Mouse (Mus musculus) intestine, embryonic 14.5 days (tissue): Measurements from ENCODE around the gene Fam171a1. TPM values are rescaled to one million over a fixed set of nuclear protein-coding genes. Genes with fewer than 3 reads are reported as not detected.

ENCODE experiments used
- ATAC-seq: fragments of 200-750 bp; cut with Nextera tagmentation; replicated peaks from 2 replicates; pipeline ENCODE4 v1.8.0; 2017; ENCODE audit warnings: low read depth, moderate number of reproducible peaks, moderate TSS enrichment, moderate library complexity; ENCODE audit not compliant: low FRiP score, low TSS enrichment
- DNase-seq: peaks from one replicate; pipeline ENCODE4 v3.0.0-alpha.2; 2018; ENCODE audit warnings: low spot score
- H3K27ac ChIP-seq: fragments of 300-500 bp; sonication (generic); 2 replicates; pipeline ENCODE4 v1.5.1; 2014; ENCODE audit warnings: low read depth, mild to moderate bottlenecking, control low read depth
- H3K27me3 ChIP-seq: fragments of 300-500 bp; sonication (generic); replicated peaks from 2 replicates; pipeline ENCODE4 v1.6.1; 2014; ENCODE audit warnings: low read length, control low read depth; ENCODE audit not compliant: control insufficient read depth, insufficient read depth
- H3K36me3 ChIP-seq: fragments of 300-500 bp; sonication (generic); 2 replicates; pipeline ENCODE4 v1.6.1; 2014; ENCODE audit warnings: low read length, control low read depth; ENCODE audit not compliant: control insufficient read depth, insufficient read depth
- H3K4me1 ChIP-seq: fragments of 300-500 bp; sonication (generic); replicated peaks from 2 replicates; pipeline ENCODE4 v1.6.1; 2014; ENCODE audit warnings: low read length, control low read depth, mixed read lengths; ENCODE audit not compliant: control insufficient read depth, insufficient read depth
- H3K4me2 ChIP-seq: fragments of 300-500 bp; sonication (generic); 2 replicates; pipeline ENCODE4 v1.6.1; 2014; ENCODE audit warnings: low read length
- H3K4me3 ChIP-seq: fragments of 300-500 bp; sonication (generic); 2 replicates; pipeline ENCODE4 v1.5.1; 2014; ENCODE audit warnings: low read depth, low read length, control low read depth, mixed read lengths
- H3K9ac ChIP-seq: fragments of 300-500 bp; sonication (generic); 2 replicates; pipeline ENCODE4 v1.6.1; 2014; ENCODE audit warnings: mild to moderate bottlenecking, low read length
- H3K9me3 ChIP-seq: fragments of 300-500 bp; sonication (generic); 2 replicates; pipeline ENCODE4 v1.6.1; 2016; ENCODE audit warnings: low read length, control low read depth; ENCODE audit not compliant: control insufficient read depth
- WGBS: fragments of 180-500 bp; shearing (Covaris S2); extraction: QIAGEN DNeasy Blood & Tissue Kit; methylation state at CpG from one replicate; pipeline ENCODE4 v1.1.7; 2014; 5-methylcytosine and 5-hydroxymethylcytosine counted together
- polyA plus RNA-seq: library from polyadenylated mRNA; unstranded; fragments of >200 nt; fragmentation: Nextera tagmentation; extraction: Ambion mirVana; gene quantifications from 2 replicates; pipeline ENCODE4 v1.2.1, GENCODE M21; 2014

Fam171a1 gene
- polyA plus RNA-seq, 1 experiment from 2014 or later, result 39.9 TPM

- Histone ChIP-seq H3K4me1 (peaks cover 20% of the 10 kb centered on the region), H3K36me3 (no peaks in the 10 kb centered on the region), H3K4me3 (no peak overlapping the region), H3K9me3 (no peaks in the 10 kb centered on the region), H3K9ac (no peak overlapping the region), H3K27ac (no peak overlapping the region; the same call in 1 of the 2 replicates), H3K27me3 (no peaks in the 10 kb centered on the region), H3K4me2 (no peak overlapping the region)
- ATAC-seq (no peak), DNase-seq (no peak)
- WGBS, result 71% methylated on average over 10 of the region's 10 CpGs
Measured at GRCm38 (mm10) chr2:3157661-3158344, 43.8 kb downstream of the Fam171a1 start.

DNA sequence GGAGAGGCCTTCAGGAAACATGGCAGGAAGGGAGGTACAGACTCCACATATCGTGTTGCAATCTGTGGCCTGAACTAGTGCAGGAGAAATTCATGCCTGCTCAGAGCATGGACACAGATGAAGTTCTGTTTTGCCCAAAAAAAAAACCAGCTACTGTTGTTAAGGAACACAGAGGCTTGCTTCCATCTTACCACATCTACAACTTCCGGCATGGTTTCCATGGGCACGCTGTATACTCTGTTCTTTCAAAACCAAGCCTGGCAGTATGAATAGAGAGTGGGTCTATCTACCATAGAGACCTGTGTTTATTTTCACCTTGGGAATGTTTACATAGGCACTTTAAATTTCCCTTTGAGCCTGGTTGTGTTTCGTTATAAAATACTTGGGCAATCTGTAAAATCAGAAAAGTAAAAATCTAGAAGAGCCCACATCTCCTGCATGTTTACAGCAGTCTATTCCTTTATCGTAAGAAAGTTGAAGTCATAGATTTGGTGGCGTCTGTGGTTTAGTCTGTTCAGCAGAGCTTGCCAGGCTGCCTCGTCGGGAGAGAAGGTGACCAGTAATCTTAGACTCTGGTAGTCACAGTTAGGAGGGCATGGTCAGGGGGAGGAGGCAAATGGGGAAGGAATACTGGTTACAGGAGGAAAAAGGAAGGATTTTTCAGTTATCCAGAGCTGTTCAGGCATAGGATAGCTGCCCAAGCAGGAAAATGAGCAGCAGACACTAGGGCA is 44.8 kb downstream of the Fam171a1 start:
- Histone ChIP-seq H3K27ac (no peak overlapping the region; the same call in 1 of the 2 replicates), H3K9me3 (no peaks in the 10 kb centered on the region), H3K9ac (no peak overlapping the region), H3K4me3 (no peak overlapping the region), H3K4me1 (peaks cover 20% of the 10 kb centered on the region), H3K36me3 (no peaks in the 10 kb centered on the region), H3K4me2 (no peak overlapping the region), H3K27me3 (no peaks in the 10 kb centered on the region)
- DNase-seq (no peak), ATAC-seq (no peak)
- WGBS, result 41% methylated on average over 8 of the region's 8 CpGs

DNA sequence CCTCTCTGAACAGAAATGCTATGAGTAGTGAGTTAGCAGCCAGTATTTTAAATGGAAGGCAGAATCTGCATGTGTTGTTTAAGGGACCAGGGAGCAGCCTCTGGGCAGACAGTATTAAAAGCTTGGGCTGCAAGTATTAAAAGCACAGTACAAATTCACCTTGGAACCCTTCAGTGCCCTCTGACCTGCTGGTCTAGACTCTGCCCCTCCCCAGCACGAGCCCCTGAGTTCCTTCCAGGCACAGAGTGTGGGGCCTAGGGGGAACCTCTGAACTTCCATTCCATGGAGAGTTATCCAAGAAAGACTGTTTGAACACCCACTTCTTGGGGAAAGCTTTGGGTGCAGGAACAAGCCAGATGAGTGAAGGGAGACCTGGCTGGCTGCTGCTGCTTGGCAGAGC is 47.6 kb downstream of the Fam171a1 start:
- no peaks in the 10 kb centered on the region for H3K9me3 ChIP-seq
- no peak overlapping the region for H3K9ac ChIP-seq
- DNase-seq, result no peak
- H3K27me3 ChIP-seq, result no peaks in the 10 kb centered on the region
- peaks cover 20% of the 10 kb centered on the region for H3K4me1 ChIP-seq
- 28% methylated on average over 1 of the region's 1 CpGs for WGBS
- no peak overlapping the region for H3K4me2 ChIP-seq
- no peak overlapping the region for H3K27ac ChIP-seq
- ATAC-seq, result no peak
- H3K36me3 ChIP-seq, result no peaks in the 10 kb centered on the region
- H3K4me3 ChIP-seq, result no peak overlapping the region

GRCm38 (mm10) chr2:3163501-3164076 is 49.6 kb downstream of the Fam171a1 start:
- Histone ChIP-seq H3K9me3 (no peaks in the 10 kb centered on the region), H3K27me3 (no peaks in the 10 kb centered on the region), H3K4me2 (no peak overlapping the region), H3K4me3 (no peak overlapping the region), H3K27ac (no peak overlapping the region), H3K4me1 (peaks cover 11% of the 10 kb centered on the region), H3K36me3 (no peaks in the 10 kb centered on the region), H3K9ac (no peak overlapping the region)
- WGBS, result 88% methylated on average over 9 of the region's 9 CpGs
- ATAC-seq (no peak), DNase-seq (no peak)

- WGBS, result 86% methylated on average over 8 of the region's 8 CpGs
- DNase-seq (no peak), ATAC-seq (no peak)
- H3K4me1 ChIP-seq, result peaks cover 8% of the 10 kb centered on the region; the same call in 1 of the 2 replicates
- no peak overlapping the region for H3K9ac ChIP-seq
- H3K27ac ChIP-seq, result no peak overlapping the region
- no peak overlapping the region for H3K4me3 ChIP-seq
- H3K9me3 ChIP-seq, result no peaks in the 10 kb centered on the region
- no peak overlapping the region for H3K4me2 ChIP-seq
- no peaks in the 10 kb centered on the region for H3K27me3 ChIP-seq
- H3K36me3 ChIP-seq, result no peaks in the 10 kb centered on the region
Measured at GRCm38 (mm10) chr2:3165037-3165600, 51.1 kb downstream of the Fam171a1 start.

GRCm38 (mm10) chr2:3165890-3166605 is 52.0 kb downstream of the Fam171a1 start:
- Histone ChIP-seq H3K27me3 (no peaks in the 10 kb centered on the region), H3K4me3 (no peak overlapping the region), H3K4me2 (no peak overlapping the region), H3K4me1 (peaks cover 12% of the 10 kb centered on the region; the same call in 1 of the 2 replicates), H3K9me3 (no peaks in the 10 kb centered on the region), H3K27ac (no peak overlapping the region), H3K36me3 (no peaks in the 10 kb centered on the region), H3K9ac (no peak overlapping the region)
- DNase-seq (no peak), ATAC-seq (no peak)
- WGBS, result 68% methylated on average over 7 of the region's 7 CpGs

DNA sequence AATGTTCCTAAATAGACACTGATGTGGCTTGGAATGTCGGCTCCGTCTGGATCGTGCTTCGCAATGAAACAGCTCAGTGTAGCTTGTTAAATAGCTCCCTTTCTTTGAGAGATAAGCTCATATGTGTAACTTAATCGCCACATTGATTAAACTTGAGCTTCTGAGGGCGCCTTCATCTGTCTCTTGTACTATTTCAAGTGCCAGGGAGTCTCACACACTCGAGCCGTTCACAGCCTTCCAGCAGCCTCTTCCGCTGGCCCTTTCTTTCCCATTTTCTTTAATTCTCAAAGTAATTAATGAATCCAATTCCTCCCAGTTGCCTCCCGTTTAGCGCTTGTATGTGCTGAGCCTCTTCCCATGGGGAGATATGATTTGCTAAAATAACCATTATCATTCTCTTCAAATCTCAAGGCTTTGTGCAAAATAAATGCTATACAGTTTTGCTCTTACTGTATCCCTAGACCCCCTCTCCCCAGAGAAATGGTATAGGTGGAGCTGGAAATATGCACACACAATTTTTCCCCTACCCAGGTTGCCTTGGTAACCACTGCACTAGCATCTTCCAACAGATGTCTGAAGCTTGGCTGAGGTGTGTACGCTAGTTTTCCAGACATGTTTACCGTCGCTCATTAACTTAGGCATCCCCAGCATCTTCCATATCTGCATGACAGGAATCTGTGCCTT is 54.8 kb downstream of the Fam171a1 start:
- H3K27me3 ChIP-seq, result no peaks in the 10 kb centered on the region
- no peaks in the 10 kb centered on the region for H3K9me3 ChIP-seq
- no peak overlapping the region for H3K4me3 ChIP-seq
- ATAC-seq, result no peak
- H3K36me3 ChIP-seq, result no peaks in the 10 kb centered on the region
- H3K27ac ChIP-seq, result no peak overlapping the region
- DNase-seq, result no peak
- WGBS, result 78% methylated on average over 14 of the region's 14 CpGs
- H3K9ac ChIP-seq, result no peak overlapping the region
- peaks cover 14% of the 10 kb centered on the region for H3K4me1 ChIP-seq
- no peak overlapping the region for H3K4me2 ChIP-seq

GRCm38 (mm10) chr2:3169403-3169747 is 55.4 kb downstream of the Fam171a1 start:
- H3K27ac ChIP-seq, result no peak overlapping the region
- no peak overlapping the region for H3K9ac ChIP-seq
- WGBS, result 64% methylated on average over 3 of the region's 3 CpGs
- H3K4me3 ChIP-seq, result no peak overlapping the region
- H3K4me2 ChIP-seq, result no peak overlapping the region
- DNase-seq (no peak), ATAC-seq (no peak)
- peaks cover 19% of the 10 kb centered on the region for H3K4me1 ChIP-seq
- H3K36me3 ChIP-seq, result no peaks in the 10 kb centered on the region
- H3K27me3 ChIP-seq, result no peaks in the 10 kb centered on the region
- H3K9me3 ChIP-seq, result no peaks in the 10 kb centered on the region
